Mouse (Mus musculus) urinary bladder, postnatal 36 days (tissue): ENCODE results near the gene Vps29.

Source experiments
- DNase-seq, 2 experiments: peaks; one replicate each; pipeline ENCODE4 v3.0.0; 2022; ENCODE audit warnings: low spot score in 2 of 2, mixed read lengths in 1 of 2

Vps29 gene

DNA sequence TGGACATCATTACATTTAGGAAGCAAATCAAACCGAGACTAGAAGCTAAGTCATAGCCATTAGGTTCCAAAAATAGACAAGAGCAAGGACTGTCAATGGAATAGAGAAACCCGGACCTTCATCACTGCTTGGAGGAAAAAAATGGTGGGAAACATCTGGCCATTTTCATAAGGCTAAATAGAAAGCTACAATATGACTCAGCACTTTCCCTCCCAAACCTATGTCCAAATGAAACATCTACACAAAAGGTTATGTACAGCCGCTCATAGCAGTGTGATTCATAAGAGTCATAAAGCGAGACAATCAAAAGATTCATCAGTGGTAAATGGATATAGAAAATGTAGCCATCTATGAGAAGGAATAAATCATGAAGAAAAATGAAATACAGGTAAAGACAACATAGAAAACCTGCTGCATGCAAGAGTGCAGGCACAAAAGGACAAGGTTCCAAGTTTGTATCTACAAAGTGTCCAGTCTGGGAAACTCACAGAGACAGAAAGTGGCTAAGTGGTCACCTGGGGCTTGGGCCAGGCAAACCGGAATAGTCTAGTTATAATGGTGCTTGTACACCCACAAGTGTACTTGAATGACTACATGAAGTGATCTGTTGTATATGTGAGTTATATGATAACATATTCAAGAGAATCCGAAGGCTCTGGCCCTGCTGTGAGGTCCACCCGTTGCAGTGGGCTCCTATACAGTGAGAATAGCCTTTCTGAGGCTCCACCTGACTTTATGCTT lies 17.4 kb upstream of the Vps29 start:
- DNase-seq: no peak

DNA sequence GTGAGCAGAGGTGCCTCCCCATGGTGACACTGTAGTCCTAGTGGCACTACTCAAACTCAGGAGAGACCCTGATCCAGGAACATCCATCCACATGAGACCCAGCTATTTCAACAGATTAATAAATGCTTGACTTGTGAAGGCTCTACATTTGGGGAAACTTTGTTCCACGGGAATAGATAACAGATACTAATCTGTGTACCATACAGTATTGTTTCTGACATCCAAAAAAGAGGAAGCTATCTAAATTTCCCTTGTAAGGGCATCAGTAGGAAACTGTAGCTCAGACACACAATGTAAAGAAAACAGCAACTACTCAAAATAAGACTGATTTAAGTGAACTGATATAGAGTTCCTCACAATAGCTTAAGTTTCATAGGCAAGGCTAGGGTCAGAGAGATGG lies 11.3 kb upstream of the Vps29 start:
- DNase-seq: no peak

DNA sequence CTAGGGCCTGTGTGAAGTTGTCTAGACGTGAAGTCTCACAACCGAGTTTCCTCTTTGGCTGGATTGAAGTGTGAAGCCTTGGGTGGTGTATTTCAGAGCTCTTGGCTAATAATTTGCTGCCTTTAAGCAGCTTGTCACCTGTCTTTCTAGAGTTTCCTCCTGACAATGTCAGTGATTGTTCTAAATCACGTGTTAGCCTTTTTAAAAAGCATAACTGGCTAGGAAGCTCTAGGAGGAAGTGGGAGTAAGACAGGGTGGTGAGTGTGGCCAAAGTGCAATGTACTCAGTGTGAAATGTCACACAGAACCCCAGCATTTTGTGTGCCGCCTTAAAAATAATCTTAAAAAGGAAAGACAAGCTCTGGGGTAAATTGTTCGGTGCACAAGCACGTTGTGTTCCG lies 10.4 kb upstream of the Vps29 start:
- no peak for DNase-seq

DNA sequence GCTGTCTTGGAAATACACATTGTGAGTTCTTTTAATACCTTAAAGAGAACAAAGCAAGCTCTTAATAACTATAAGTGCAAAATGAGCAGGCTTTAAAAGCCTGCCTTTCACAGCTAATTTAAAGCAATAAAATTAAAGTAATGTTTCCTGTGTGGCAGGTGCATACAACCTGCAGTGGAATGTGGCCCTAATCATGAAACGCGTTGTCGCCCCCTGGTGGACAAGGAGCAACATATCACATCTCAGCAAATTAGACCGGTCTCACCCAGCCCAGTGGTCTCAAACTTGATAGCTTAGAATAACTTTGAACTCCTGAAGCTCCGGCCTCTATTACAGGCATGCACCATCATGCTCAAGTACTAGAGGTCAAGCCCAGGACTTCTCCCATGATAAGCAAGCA lies 9.9 kb upstream of the Vps29 start:
- peak; percentile 71 to 73 for DNase-seq

DNA sequence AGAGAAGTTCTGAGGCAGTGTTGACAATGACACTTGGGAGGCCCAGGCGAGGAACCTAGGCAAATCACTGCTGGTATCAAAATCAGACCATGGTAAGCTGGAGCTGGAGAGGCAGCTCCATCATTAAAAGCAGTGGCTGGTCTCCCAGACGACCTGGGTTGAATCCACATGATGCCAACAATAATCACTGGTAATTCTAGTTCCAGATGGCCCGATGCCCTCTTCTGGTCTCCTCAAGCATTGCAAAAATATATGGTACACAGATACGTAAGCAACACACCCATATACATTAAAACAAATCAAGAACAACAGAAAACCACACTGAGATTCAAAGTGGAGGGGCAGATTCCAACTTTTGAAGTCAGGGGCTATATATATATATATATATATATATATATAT lies 8.4 kb upstream of the Vps29 start:
- no peak for DNase-seq

DNA sequence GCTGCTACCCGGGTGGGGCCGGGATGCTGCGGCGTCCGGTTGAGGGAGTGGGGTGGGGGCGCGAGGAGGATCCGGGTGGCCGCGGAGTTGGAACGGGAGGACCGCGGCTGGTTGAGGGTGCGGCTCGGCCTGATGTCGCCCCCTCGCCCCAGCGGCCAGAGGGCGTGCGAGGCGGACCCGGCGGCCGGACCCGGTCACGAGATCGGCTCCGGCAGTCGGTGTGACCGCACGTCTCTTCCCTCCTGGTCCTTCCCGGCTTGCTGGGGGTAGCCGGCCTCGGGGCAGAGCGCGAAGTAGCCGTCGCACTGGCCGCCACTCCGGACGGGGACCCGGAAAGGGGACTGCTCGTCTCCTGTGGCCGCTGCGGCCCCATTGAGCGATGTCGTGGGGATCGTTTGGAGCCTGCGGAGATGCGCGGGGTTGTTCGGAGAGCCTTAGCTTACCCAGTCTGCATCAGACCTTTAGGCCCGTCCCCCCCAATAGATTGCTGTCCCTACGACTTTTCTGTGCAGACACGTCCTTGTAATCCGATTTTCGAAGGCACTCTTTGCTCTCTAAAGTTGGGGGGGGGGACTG lies 411 bp downstream of the Vps29 start:
- DNase-seq: no peak

DNA sequence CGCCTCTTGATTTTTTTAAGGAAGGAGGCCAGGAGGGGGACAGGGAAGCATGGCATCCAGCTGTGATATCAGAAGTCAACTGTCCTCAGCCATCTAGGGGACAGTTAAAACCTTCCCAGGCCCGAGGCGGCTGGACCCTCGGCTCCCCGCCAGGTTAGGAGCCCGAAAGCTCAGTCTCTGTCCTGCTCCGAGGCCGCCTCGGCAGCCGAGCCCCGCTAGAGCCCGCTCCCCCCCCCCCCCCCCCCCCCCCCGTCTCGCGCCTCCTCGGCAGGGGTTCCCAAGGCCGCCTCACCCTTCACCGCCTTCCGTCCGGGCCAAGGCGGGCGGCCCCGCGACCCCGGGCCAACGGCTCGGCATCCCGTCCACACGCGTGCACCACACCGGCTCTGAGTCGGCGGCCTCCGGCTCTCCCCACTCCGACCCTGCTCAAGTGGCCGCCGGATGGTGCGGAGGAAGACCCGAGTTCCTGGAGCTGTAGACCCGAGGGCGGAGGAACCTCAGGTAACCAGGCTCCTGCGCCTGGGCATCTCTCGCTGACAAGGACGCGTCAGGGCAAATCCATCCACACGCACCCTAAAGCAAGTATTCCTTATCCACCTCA lies 17.5 kb downstream of the Vps29 start, which contains the start of gene Gpn3:
TSS of gene Gpn3 (plus strand) at position 286 of the 601 bp plus-strand sequence.
- DNase-seq: no peak

DNA sequence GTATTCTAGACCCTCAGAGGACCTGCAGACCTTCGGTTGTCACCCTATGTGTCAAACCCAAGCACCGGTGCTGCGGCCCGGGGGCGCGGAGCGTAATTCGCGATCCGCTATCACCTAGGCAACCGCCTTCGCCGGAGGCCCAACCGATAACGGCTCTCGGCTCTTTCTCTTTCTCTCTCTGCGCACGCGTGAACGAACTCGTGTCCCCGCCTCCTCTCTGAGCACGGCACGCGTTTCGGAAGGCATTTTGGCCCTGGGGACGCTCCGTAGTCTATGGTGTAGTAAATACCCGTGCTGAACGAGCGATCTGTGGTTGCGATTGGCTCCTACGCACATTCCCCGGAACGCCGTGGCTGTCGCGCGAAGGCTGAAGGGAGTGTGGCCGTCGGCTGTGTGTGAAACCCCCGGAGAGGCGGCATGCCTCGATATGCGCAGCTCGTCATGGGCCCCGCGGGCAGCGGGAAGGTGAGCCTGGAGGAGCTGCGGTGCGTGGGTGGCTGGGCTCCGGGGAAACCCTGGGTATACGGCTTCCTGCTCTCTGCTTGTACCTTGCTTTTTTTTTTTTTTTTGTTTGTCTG lies 18.1 kb downstream of the Vps29 start, which contains the start of gene Fam216a:
TSS of gene Fam216a (minus strand) at position 173 of the 578 bp plus-strand sequence.
- DNase-seq: peak; percentile 99

DNA sequence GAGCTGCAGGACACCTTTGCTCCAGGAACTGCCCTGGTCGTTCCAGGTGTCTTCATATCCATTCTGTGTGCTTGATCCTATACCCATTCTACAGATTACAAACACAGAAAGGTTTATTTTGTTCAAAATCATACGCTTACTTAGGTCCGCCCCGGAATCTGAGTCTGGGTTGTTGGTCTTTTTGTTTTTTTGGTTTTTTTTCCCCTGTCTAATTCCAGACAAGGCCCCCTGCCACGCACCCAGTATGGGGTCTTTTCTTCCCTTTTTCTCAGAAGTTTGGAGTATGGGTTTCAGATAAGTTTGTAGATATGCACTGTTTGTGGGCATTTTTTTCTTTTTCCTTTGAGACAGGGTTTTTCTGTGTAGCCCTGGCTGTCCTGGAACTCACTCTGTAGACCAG lies 18.7 kb downstream of the Vps29 start:
- no peak for DNase-seq

DNA sequence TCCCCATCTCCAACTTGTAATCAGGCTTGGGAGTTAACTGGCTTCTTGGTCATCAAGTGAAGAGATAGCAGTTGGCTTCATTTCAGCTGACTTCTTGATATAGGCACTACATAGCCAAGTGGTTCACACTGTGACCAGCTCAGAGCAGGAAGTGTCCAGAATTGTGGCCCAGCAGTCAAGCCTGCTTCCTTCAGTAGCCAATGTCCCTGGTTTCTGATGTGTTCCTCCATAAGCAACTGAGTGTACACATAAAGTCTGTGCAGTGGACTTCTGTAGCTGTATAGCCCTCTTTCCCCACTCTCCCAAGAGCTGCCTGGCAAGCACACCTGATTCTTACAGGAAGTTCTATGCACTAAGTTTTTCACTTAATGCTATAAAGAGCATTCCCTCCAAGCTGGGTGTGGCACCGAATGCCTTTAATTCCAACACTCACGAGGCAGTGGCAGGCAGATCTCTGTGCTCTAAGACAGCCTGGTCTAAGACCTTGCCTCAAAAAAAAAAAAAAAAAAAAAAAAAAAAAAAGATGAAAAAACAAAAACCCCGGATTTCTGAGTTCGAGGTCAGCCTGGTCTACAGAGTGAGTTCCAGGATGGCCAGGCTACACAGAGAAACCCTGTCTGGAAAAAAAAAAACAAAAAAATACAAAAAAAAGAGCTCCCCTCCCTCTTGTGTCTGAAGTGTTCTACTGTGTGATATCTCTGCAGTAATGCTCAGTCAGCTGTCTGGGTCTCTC lies 23.1 kb downstream of the Vps29 start:
- no peak for DNase-seq

DNA sequence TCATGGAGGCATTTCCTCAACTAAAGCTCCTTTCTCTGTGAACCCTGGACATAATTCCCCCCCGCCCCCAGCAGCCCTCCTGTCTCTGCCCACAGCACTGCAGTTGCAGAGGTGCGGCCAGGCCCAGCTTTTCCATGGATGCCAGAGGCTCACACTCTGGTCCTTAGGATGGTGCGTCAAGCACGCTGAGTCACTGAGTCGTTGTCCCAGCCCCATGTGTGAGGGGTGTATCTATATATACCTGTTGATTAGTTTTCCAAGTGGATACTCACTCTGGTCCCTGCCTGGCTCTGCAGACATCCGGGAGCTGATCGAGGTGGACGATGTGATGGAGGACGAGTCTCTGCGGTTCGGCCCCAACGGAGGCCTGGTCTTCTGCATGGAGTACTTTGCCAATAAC lies 24.0 kb downstream of the Vps29 start:
- DNase-seq: no peak

DNA sequence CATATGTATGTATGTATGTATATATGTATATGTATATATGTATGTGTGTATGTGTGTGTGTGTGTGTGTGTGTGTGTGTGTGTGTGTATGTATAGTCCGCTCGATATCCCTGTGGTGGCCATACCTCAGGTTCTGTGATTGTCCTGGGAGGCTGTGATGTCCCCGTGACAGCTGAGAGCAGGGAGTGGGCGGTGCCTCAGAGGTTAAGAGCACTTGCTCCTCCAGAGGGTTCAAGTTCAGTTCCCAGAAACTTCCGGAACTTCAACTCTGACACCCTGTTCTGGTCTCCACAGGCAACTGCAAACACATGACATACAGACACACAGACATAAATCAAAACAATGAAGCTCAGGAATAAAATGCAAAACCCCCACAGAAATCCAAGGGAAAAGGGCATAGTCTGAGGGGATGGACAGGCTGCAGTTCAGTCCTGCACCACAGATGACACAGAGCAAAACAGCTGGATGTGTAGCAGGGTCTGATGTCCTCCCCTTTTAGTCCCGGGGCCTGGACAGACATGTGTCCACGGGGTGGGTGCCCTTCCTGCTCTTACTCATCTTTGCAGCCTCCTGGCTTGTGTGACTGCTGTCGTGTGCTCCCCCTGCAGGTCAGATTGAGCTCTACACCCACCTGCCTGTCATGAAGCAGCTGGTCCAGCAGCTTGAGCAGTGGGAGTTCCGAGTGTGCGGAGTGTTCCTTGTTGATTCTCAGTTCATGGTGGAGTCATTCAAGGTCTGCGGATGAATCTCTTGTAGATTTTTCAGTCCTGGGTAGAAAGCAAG lies 25.4 kb downstream of the Vps29 start:
- peak; percentile 33 to 55 for DNase-seq

DNA sequence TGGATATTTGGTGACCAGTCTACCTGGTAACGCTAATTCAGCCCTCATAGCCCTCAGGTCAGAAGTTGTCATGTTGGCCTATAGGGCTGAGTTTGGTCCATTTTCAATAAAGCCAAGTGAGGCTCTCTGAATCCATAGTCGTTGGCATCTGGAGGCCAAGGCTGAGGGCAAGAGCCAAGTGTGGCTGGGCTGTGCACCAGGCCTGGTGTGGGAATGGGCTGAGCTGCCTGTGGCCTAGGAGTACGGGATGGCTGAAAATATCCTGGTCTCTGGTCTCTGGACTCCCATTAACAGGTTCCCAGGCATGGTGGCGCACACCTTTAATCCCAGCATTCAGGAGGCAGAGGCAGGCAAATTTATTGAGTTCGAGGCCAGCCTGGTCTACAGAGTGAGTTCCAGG lies 35.8 kb downstream of the Vps29 start:
- DNase-seq: no peak

DNA sequence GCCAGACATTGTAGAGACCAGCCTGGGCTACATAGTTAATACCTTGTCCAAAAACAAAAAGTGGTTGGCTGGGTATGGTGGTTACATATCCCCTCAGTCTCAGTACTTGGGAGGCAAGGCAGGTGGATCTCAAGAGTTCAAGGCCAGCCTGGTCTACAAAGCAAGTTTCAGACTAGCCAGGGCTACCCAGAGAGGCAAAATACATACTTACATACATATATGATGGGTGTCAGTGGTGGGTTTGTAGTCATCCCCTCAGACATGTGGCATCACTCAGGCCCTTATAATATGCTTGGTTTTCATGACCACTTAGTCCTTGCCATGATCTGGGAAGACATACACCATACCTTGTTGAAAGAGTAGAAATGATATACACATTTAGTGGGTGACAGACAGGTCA lies 36.5 kb downstream of the Vps29 start:
- DNase-seq: no peak

DNA sequence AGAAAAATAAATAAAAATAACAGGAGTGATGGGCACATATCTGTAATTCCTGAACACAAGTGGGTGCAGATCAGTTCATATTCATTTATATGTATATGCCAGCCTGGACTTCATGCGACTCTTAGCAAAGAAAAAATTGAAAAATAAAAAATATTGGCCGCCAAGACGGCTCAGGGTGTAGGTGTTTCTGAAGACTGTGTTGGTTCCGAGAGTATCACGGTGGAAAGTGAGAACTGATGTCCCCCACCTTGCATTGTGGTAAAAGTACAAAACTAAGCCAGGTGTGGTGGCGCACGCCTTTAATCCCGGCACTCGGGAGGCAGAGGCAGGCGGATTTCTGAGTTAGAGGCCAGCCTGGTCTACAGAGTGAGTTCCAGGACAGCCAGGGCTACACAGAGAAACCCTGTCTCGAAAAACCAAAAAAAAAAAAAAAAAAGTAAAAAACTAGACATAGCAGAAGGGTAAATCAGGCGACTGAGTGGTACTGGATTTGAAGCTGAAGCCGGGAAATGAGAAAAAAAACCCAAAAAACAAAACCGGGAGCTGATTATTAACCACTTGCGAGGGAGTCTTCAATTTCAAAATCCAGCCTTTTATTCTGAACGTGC lies 37.1 kb downstream of the Vps29 start:
- no peak for DNase-seq

DNA sequence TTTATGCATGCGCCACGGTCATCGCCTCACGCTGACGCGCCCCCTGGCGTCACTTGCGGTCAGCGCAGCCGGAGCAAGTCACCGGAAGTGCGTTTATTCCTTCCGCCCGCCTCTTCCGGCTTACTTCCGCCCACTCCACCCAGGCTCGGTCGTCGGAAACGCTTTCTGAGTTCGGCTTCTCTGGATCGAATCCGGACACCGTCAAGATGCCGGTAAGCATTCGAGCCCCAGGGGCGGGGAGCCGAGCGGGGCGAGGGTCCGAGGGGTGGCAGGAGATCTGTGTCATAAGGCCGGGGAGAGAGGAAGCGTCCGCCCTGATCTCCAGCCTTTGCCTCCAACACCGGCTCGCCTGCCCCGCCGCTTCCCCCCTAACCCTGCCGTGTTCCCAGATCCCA lies 37.6 kb downstream of the Vps29 start, which contains the start of gene Arpc3:
TSS of gene Arpc3 (plus strand) at position 93 of the 395 bp plus-strand sequence.
- DNase-seq: peak; percentile 84 to 87

DNA sequence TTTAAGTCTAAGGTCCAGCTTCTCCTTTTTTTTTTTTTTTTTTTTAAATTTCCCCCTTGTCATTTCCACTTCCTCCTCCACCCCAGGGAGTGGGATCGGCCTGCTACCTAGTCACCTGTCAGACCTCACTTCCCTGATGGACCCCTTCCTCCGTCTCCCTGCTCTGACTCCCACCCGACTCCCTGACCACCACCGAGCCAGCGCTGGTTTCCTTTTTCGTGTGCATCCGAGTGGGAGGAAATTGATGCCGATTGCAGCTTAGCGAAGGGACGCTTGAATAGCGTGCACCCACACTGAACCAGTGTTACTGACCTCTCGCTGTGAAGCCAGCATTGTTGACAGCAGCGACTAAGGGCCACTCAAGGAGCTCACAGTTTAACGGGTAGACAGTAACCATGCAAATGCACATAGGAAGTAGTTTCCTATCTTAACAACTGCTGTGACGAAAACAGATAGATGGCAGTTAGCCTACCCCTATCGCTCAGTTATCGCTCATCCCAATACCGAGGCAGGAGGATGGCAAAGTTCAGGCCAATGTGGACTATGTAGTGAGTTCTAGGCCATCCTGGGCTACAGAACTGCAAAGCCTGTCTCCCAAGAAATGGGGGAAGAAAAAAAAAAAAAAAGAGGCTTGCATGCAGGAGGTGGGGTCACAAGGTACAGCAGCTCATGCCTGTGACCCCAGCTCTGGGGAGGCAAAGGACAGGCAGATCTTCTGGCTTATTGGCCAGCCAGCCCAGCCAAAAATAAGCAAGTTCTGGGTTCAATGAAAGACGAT lies 38.2 kb downstream of the Vps29 start:
- peak in 1 of 2 experiments; percentile 20 for DNase-seq

DNA sequence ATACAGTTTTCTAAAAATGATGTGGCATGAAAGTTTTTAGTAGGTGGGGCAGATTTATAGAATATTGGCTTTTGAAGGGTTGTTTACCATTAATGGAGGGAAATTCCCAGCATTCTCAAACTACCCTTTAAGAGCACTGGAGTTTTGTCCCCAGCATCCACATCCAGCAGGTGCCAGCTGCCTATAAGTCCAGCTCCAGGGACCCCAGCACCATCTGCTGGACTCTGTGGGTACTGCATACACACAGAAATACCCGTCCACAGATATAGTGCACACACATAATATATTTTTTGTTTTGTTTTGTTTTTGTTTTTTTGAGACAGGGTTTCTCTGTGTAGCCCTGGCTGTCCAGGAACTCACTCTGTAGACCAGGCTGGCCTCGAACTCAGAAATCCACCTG lies 39.7 kb downstream of the Vps29 start:
- peak; percentile 50 to 65 for DNase-seq

DNA sequence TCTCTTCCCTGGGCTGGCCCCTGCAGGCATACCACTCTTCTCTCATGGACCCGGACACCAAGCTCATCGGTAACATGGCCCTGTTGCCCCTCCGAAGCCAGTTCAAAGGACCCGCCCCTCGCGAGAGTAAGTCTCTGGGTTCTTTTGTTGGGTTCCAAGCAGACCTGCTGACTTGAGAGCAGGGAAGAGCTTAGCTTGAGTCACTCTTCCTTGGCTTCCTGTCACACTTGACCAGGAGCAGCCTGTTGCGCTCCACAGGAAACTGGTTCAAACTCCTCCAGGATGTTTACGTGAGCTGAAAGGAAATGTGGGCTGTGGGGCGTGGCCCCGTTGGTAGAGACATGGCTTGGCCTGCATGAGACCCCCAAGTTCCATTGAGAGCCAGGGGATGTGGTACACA lies 42.6 kb downstream of the Vps29 start:
- no peak for DNase-seq

DNA sequence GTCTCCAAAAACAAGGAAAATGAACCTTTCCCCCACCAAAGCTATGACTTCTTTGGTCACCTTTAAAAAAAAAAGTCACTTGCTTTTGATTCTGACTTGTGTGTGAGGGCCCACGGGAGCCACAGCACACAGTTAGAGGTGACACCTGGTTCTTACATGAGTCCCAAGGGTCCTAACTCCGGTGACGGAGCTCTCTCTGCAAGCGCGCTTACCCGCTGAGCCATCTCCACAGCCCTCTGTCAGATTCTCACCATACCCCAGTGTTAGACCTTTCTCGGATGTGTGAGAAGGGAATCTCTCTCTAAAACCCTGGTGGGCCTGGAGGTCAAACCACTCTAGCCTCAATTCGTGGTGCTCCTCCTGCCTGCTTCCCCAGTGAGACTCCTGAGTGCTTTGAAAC lies 43.3 kb downstream of the Vps29 start:
- DNase-seq: no peak
